Mouse (Mus musculus): Measurements from ENCODE around the gene Ift43. TPM values are rescaled to one million over a fixed set of nuclear protein-coding genes. Genes with fewer than 3 reads are reported as not detected.

Gene Ift43
- polyA plus RNA-seq, 1 experiment from 2014 or later: 66.7 TPM

- H3K27me3 ChIP-seq (replicated peaks; ENCODE audit: control insufficient read depth, insufficient read depth, low read length): no peaks in the 10 kb centered on the region
- 9% methylated on average over 13 of the region's 13 CpGs for WGBS
- peak overlapping the region; percentile 89 for H3K4me2 ChIP-seq (ENCODE audit: low read depth, low read length)
- peak overlapping the region; percentile 53; the same call in 1 of the 2 replicates for H3K9ac ChIP-seq (ENCODE audit: low read depth, low read length)
- H3K9me3 ChIP-seq (ENCODE audit: control insufficient read depth, low read length): no peaks in the 10 kb centered on the region
- no peak for ATAC-seq
- H3K4me1 ChIP-seq (ENCODE audit: control insufficient read depth, insufficient read depth, low read length): peaks cover 14% of the 10 kb centered on the region
- peak overlapping the region; percentile 60 for H3K4me3 ChIP-seq (ENCODE audit: low read length)
- H3K36me3 ChIP-seq (ENCODE audit: control insufficient read depth, insufficient read depth, low read length): no peaks in the 10 kb centered on the region
- H3K27ac ChIP-seq (ENCODE audit: low read length): no peak overlapping the region
Observed at GRCm38 (mm10) chr12:86076321-86076901, 5.9 kb upstream of the Ift43 start.

- 31% methylated on average over 8 of the region's 8 CpGs for WGBS
- Histone ChIP-seq H3K27me3 (replicated peaks; ENCODE audit: control insufficient read depth, insufficient read depth, low read length) (no peaks in the 10 kb centered on the region), H3K4me1 (ENCODE audit: control insufficient read depth, insufficient read depth, low read length) (peaks cover 14% of the 10 kb centered on the region), H3K9me3 (ENCODE audit: control insufficient read depth, low read length) (no peaks in the 10 kb centered on the region), H3K9ac (ENCODE audit: low read depth, low read length) (peak overlapping the region; percentile 66), H3K27ac (ENCODE audit: low read length) (peak overlapping the region; percentile 95), H3K36me3 (ENCODE audit: control insufficient read depth, insufficient read depth, low read length) (no peaks in the 10 kb centered on the region), H3K4me3 (ENCODE audit: low read length) (peak overlapping the region; percentile 60), H3K4me2 (ENCODE audit: low read depth, low read length) (peak overlapping the region; percentile 89)
- ATAC-seq: no peak
Observed at GRCm38 (mm10) chr12:86077322-86077721, 5.0 kb upstream of the Ift43 start.

GRCm38 (mm10) chr12:86077736-86078135 is 4.6 kb upstream of the Ift43 start:
- H3K4me2 ChIP-seq (ENCODE audit: low read depth, low read length): peak overlapping the region; percentile 89
- peak overlapping the region; percentile 66 for H3K9ac ChIP-seq (ENCODE audit: low read depth, low read length)
- no peaks in the 10 kb centered on the region for H3K9me3 ChIP-seq (ENCODE audit: control insufficient read depth, low read length)
- no peaks in the 10 kb centered on the region for H3K36me3 ChIP-seq (ENCODE audit: control insufficient read depth, insufficient read depth, low read length)
- peak overlapping the region; percentile 60 for H3K4me3 ChIP-seq (ENCODE audit: low read length)
- WGBS: 28% methylated on average over 11 of the region's 11 CpGs
- H3K27me3 ChIP-seq (replicated peaks; ENCODE audit: control insufficient read depth, insufficient read depth, low read length): no peaks in the 10 kb centered on the region
- ATAC-seq: no peak
- peaks cover 14% of the 10 kb centered on the region for H3K4me1 ChIP-seq (ENCODE audit: control insufficient read depth, insufficient read depth, low read length)
- peak overlapping the region; percentile 95 for H3K27ac ChIP-seq (ENCODE audit: low read length)

- Histone ChIP-seq H3K27me3 (replicated peaks; ENCODE audit: control insufficient read depth, insufficient read depth, low read length) (no peaks in the 10 kb centered on the region), H3K4me3 (ENCODE audit: low read length) (peak overlapping the region; percentile 60), H3K36me3 (ENCODE audit: control insufficient read depth, insufficient read depth, low read length) (no peaks in the 10 kb centered on the region), H3K9ac (ENCODE audit: low read depth, low read length) (peak overlapping the region; percentile 66), H3K4me2 (ENCODE audit: low read depth, low read length) (peak overlapping the region; percentile 89), H3K27ac (ENCODE audit: low read length) (peak overlapping the region; percentile 95), H3K9me3 (ENCODE audit: control insufficient read depth, low read length) (no peaks in the 10 kb centered on the region), H3K4me1 (ENCODE audit: control insufficient read depth, insufficient read depth, low read length) (peaks cover 17% of the 10 kb centered on the region)
- WGBS: 18% methylated on average over 9 of the region's 9 CpGs
- no peak for ATAC-seq
Observed at GRCm38 (mm10) chr12:86078176-86078552, 4.2 kb upstream of the Ift43 start.

- Histone ChIP-seq H3K27ac (ENCODE audit: low read length) (peak within 1 kb of the TSS; percentile 95), H3K36me3 (ENCODE audit: control insufficient read depth, insufficient read depth, low read length) (no peaks in the 10 kb centered on the region), H3K4me3 (ENCODE audit: low read length) (peak within 1 kb of the TSS; percentile 60), H3K4me2 (ENCODE audit: low read depth, low read length) (peak within 1 kb of the TSS; percentile 89), H3K9me3 (ENCODE audit: control insufficient read depth, low read length) (no peaks in the 10 kb centered on the region), H3K4me1 (ENCODE audit: control insufficient read depth, insufficient read depth, low read length) (peaks cover 17% of the 10 kb centered on the region), H3K9ac (ENCODE audit: low read depth, low read length) (peak within 1 kb of the TSS; percentile 74), H3K27me3 (replicated peaks; ENCODE audit: control insufficient read depth, insufficient read depth, low read length) (no peaks in the 10 kb centered on the region)
- ATAC-seq: peak; percentile 75
- under 1% methylated on average over 25 of the region's 25 CpGs for WGBS
Observed at GRCm38 (mm10) chr12:86078553-86079201, 3.7 kb upstream of the Ift43 start, which contains the start of gene Tgfb3. TSS of gene Tgfb3 (minus strand) at chr12:86079041.

- WGBS: under 1% methylated on average over 31 of the region's 31 CpGs
- peak; percentile 83 for ATAC-seq
- Histone ChIP-seq H3K36me3 (ENCODE audit: control insufficient read depth, insufficient read depth, low read length) (no peaks in the 10 kb centered on the region), H3K9ac (ENCODE audit: low read depth, low read length) (peak overlapping the region; percentile 74), H3K4me2 (ENCODE audit: low read depth, low read length) (peak overlapping the region; percentile 89), H3K9me3 (ENCODE audit: control insufficient read depth, low read length) (no peaks in the 10 kb centered on the region), H3K27ac (ENCODE audit: low read length) (peak overlapping the region; percentile 95), H3K27me3 (replicated peaks; ENCODE audit: control insufficient read depth, insufficient read depth, low read length) (no peaks in the 10 kb centered on the region), H3K4me1 (ENCODE audit: control insufficient read depth, insufficient read depth, low read length) (peaks cover 17% of the 10 kb centered on the region), H3K4me3 (ENCODE audit: low read length) (peak overlapping the region; percentile 60)
Observed at GRCm38 (mm10) chr12:86079202-86079667, 3.1 kb upstream of the Ift43 start.

- H3K4me1 ChIP-seq (ENCODE audit: control insufficient read depth, insufficient read depth, low read length): peaks cover 4% of the 10 kb centered on the region; the same call in 1 of the 2 replicates
- ATAC-seq: no peak
- no peak overlapping the region for H3K4me2 ChIP-seq (ENCODE audit: low read depth, low read length)
- H3K36me3 ChIP-seq (ENCODE audit: control insufficient read depth, insufficient read depth, low read length): peaks cover 5% of the 10 kb centered on the region
- no peak overlapping the region for H3K4me3 ChIP-seq (ENCODE audit: low read length)
- no peaks in the 10 kb centered on the region for H3K9me3 ChIP-seq (ENCODE audit: control insufficient read depth, low read length)
- H3K27me3 ChIP-seq (replicated peaks; ENCODE audit: control insufficient read depth, insufficient read depth, low read length): no peaks in the 10 kb centered on the region
- WGBS: 89% methylated on average over 7 of the region's 7 CpGs
- no peak overlapping the region for H3K27ac ChIP-seq (ENCODE audit: low read length)
- H3K9ac ChIP-seq (ENCODE audit: low read depth, low read length): no peak overlapping the region
Observed at GRCm38 (mm10) chr12:86085873-86086272, 3.5 kb downstream of the Ift43 start.

- no peak for ATAC-seq
- Histone ChIP-seq H3K27me3 (replicated peaks; ENCODE audit: control insufficient read depth, insufficient read depth, low read length) (no peaks in the 10 kb centered on the region), H3K9ac (ENCODE audit: low read depth, low read length) (no peak overlapping the region), H3K4me1 (ENCODE audit: control insufficient read depth, insufficient read depth, low read length) (peaks cover 4% of the 10 kb centered on the region; the same call in 1 of the 2 replicates), H3K36me3 (ENCODE audit: control insufficient read depth, insufficient read depth, low read length) (peaks cover 5% of the 10 kb centered on the region), H3K9me3 (ENCODE audit: control insufficient read depth, low read length) (no peaks in the 10 kb centered on the region), H3K4me3 (ENCODE audit: low read length) (no peak overlapping the region), H3K4me2 (ENCODE audit: low read depth, low read length) (no peak overlapping the region), H3K27ac (ENCODE audit: low read length) (no peak overlapping the region)
- WGBS: 62% methylated on average over 8 of the region's 8 CpGs
Observed at GRCm38 (mm10) chr12:86086550-86086949, 4.2 kb downstream of the Ift43 start.

GRCm38 (mm10) chr12:86088042-86088441 is 5.7 kb downstream of the Ift43 start:
- no peak overlapping the region for H3K4me2 ChIP-seq (ENCODE audit: low read depth, low read length)
- 76% methylated on average over 7 of the region's 7 CpGs for WGBS

More at GRCm38 (mm10) chr12:86088042-86088441, 5.7 kb downstream of the Ift43 start:
- no peak overlapping the region for H3K9ac ChIP-seq (ENCODE audit: low read depth, low read length)
- no peak overlapping the region for H3K27ac ChIP-seq (ENCODE audit: low read length)
- peaks cover 1% of the 10 kb centered on the region; the same call in 1 of the 2 replicates for H3K4me1 ChIP-seq (ENCODE audit: control insufficient read depth, insufficient read depth, low read length)
- no peaks in the 10 kb centered on the region for H3K9me3 ChIP-seq (ENCODE audit: control insufficient read depth, low read length)
- H3K4me3 ChIP-seq (ENCODE audit: low read length): no peak overlapping the region
- no peaks in the 10 kb centered on the region for H3K27me3 ChIP-seq (replicated peaks; ENCODE audit: control insufficient read depth, insufficient read depth, low read length)
- ATAC-seq: no peak
- peaks cover 5% of the 10 kb centered on the region for H3K36me3 ChIP-seq (ENCODE audit: control insufficient read depth, insufficient read depth, low read length)

All from intestine, embryonic 16.5 days (tissue).